Mouse (Mus musculus) kidney, embryonic 16.5 days (tissue): ENCODE results near the gene Tnfrsf13c. TPM values are rescaled to one million over a fixed set of nuclear protein-coding genes. Genes with fewer than 3 reads are reported as not detected.

Experiments
- ATAC-seq: fragments of 200-750 bp; cut with Nextera tagmentation; 2 replicates; pipeline ENCODE4 v1.8.0; 2017; ENCODE audit warnings: moderate TSS enrichment; ENCODE audit not compliant: low FRiP score, low TSS enrichment
- H3K27ac ChIP-seq: fragments of 300-500 bp; sonication (generic); 2 replicates; pipeline ENCODE4 v1.5.1; 2014; ENCODE audit warnings: low read length
- H3K27me3 ChIP-seq: fragments of 300-500 bp; sonication (generic); 2 replicates; pipeline ENCODE4 v1.6.1; 2014; ENCODE audit warnings: low read length, control low read depth, mixed read lengths; ENCODE audit not compliant: insufficient read depth
- H3K36me3 ChIP-seq: fragments of 300-500 bp; sonication (generic); 2 replicates; pipeline ENCODE4 v1.6.1; 2014; ENCODE audit warnings: low read length, control low read depth, mixed read lengths; ENCODE audit not compliant: insufficient read depth
- H3K4me1 ChIP-seq: fragments of 300-500 bp; sonication (generic); 2 replicates; pipeline ENCODE4 v1.6.1; 2014; ENCODE audit warnings: low read length, control low read depth, mixed read lengths; ENCODE audit not compliant: insufficient read depth
- H3K4me2 ChIP-seq: fragments of 300-500 bp; sonication (generic); replicated peaks from 2 replicates; pipeline ENCODE4 v1.6.1; 2014; ENCODE audit warnings: low read depth, low read length
- H3K4me3 ChIP-seq: fragments of 300-500 bp; sonication (generic); 2 replicates; pipeline ENCODE4 v1.5.1; 2014; ENCODE audit warnings: mild to moderate bottlenecking, low read length
- H3K9ac ChIP-seq: fragments of 300-500 bp; sonication (generic); replicated peaks from 2 replicates; pipeline ENCODE4 v1.6.1; 2014; ENCODE audit warnings: low read length
- H3K9me3 ChIP-seq: fragments of 300-500 bp; sonication (generic); 2 replicates; pipeline ENCODE4 v1.6.1; 2016; ENCODE audit warnings: low read length, control low read depth
- WGBS: fragments of 180-500 bp; shearing (Covaris S2); extraction: QIAGEN DNeasy Blood & Tissue Kit; methylation state at CpG from one replicate; pipeline ENCODE4 v1.1.7; 2014; 5-methylcytosine and 5-hydroxymethylcytosine counted together
- polyA plus RNA-seq: library from polyadenylated mRNA; unstranded; fragments of >200 nt; fragmentation: Nextera tagmentation; extraction: Ambion mirVana; gene quantifications from 2 replicates; pipeline ENCODE4 v1.2.1, GENCODE M21; 2015

Tnfrsf13c gene
- polyA plus RNA-seq, 1 experiment from 2014 or later = 0.15 TPM

DNA sequence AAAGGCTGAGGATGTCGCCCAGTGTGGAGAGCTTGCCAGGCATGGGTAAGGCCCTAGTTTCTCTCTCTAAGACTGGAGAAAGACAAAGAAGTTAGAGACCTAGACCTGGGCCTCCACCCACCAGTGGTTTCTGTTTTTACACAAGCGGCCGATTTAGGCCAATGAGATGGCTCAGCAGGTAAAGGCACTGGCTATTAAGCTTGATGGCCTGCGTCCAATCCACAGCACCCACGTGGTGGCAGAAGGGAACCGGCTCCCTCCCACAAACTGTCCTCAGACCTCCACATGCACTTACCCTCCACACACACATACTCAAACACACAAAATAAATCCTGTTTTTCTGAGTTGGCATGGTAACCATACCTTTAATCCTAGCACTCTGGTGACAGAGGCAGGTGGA lies 22.1 kb downstream of the Tnfrsf13c start:
- peaks cover 18% of the 10 kb centered on the region for H3K27me3 ChIP-seq
- no peak overlapping the region for H3K4me2 ChIP-seq
- H3K4me3 ChIP-seq = no peak overlapping the region
- no peak overlapping the region for H3K27ac ChIP-seq
- H3K36me3 ChIP-seq = peaks cover 70% of the 10 kb centered on the region
- H3K9ac ChIP-seq = no peak overlapping the region
- peaks cover 9% of the 10 kb centered on the region for H3K4me1 ChIP-seq
- 69% methylated on average over 6 of the region's 6 CpGs for WGBS
- ATAC-seq = no peak
- no peaks in the 10 kb centered on the region for H3K9me3 ChIP-seq

DNA sequence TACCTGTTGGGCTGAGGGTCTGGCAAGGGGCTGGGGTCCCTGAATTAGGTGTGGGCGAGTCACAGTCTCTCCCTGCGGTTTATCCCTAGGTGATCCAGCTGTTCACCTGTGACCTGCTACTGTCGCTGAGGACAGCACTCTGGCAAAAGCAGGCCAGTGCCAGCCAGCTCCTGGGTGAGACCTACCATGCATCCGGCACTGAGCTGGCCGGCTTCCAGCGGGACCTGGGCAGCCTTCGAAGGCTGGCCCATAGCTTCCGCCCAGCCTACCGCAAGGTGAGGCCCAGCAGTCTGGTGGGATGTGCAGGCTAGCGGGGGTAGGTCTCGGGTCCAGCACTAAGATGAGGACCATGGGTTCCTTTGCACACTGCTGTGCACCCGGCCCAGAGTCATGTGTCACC lies 24.6 kb downstream of the Tnfrsf13c start:
- no peaks in the 10 kb centered on the region for H3K4me1 ChIP-seq
- H3K27me3 ChIP-seq = no peaks in the 10 kb centered on the region
- H3K9me3 ChIP-seq = no peaks in the 10 kb centered on the region
- no peak overlapping the region for H3K9ac ChIP-seq
- 84% methylated on average over 12 of the region's 12 CpGs for WGBS
- no peak overlapping the region for H3K4me3 ChIP-seq
- H3K36me3 ChIP-seq = peaks cover 79% of the 10 kb centered on the region
- no peak overlapping the region for H3K4me2 ChIP-seq
- no peak for ATAC-seq
- no peak overlapping the region for H3K27ac ChIP-seq

DNA sequence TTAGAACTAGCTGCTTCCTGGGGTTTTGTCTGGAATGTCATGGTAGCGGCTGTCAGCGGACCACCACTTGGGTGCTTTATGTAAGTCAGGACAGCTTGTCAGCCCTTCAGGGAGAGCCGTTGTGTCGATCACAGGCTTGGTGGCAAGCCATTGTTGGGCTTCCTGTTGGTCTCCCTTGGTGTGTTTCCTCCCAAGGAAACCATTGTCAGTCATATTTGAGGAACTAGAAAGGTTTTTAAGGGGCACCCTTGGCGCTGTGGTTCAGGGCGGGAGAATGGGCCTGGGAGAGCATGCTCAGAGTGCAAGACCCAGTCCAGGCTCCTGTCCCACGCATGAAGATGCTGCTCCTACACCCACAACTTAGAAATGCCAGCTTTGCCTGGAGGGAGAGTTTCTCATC lies 25.8 kb downstream of the Tnfrsf13c start:
- no peaks in the 10 kb centered on the region for H3K27me3 ChIP-seq
- no peak overlapping the region for H3K27ac ChIP-seq
- no peak overlapping the region for H3K4me3 ChIP-seq
- ATAC-seq = no peak
- no peaks in the 10 kb centered on the region for H3K4me1 ChIP-seq
- H3K9me3 ChIP-seq = no peaks in the 10 kb centered on the region
- peaks cover 82% of the 10 kb centered on the region for H3K36me3 ChIP-seq
- H3K9ac ChIP-seq = no peak overlapping the region
- no peak overlapping the region for H3K4me2 ChIP-seq
- 89% methylated on average over 7 of the region's 7 CpGs for WGBS

DNA sequence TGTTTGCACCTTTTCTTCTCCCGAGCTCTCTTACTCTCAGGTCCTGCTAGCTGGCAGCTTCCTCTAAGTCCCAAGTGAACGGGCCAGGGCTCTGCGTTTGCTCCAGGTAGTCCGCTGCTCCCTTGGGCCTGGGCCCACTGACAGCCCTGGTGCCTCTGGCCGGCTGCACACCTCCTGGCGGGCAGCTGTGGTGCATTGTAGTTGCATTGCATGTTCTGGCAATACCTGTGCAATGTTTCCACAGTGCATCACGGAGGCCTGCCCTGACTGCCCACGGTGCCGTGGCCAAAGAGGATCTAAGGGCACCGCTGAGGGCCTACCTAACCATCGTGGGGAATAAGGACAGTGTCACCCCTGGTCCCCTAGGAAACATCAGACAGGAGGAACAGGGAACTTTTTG lies 26.2 kb downstream of the Tnfrsf13c start:
- H3K27ac ChIP-seq = no peak overlapping the region
- no peak overlapping the region for H3K4me3 ChIP-seq
- 91% methylated on average over 11 of the region's 11 CpGs for WGBS
- no peaks in the 10 kb centered on the region for H3K9me3 ChIP-seq
- no peak overlapping the region for H3K4me2 ChIP-seq
- no peak overlapping the region for H3K9ac ChIP-seq
- no peak for ATAC-seq
- H3K4me1 ChIP-seq = no peaks in the 10 kb centered on the region
- peaks cover 82% of the 10 kb centered on the region for H3K36me3 ChIP-seq
- no peaks in the 10 kb centered on the region for H3K27me3 ChIP-seq

DNA sequence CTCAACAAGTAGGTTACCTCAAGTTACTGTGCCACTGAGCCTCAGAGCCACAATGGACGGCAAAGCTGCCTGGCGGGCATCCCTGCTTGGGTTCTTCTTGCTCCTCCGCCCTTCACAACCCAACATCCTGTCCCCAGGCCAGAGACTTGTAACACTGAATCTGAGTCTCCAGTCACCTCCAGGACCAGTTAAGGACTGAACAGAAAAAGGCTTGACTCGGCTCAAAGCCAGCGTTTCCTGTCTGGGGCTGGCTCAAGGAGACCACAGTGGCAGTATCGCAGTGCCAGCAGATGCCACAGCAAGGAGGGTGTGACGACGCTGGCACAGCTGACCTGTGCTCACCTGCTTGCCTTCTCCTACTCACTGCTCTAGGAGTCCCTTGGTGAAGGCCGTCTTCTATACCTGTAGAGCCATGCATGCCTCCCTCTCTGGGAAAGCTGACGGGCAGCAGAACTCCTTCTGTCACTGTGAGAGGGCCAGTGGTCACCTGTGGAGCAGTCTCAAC lies 26.9 kb downstream of the Tnfrsf13c start:
- Histone ChIP-seq H3K9me3 (no peaks in the 10 kb centered on the region), H3K4me1 (no peaks in the 10 kb centered on the region), H3K27ac (no peak overlapping the region), H3K9ac (no peak overlapping the region), H3K27me3 (no peaks in the 10 kb centered on the region), H3K36me3 (peaks cover 85% of the 10 kb centered on the region), H3K4me3 (no peak overlapping the region), H3K4me2 (no peak overlapping the region)
- WGBS = 90% methylated on average over 10 of the region's 10 CpGs
- ATAC-seq = no peak

DNA sequence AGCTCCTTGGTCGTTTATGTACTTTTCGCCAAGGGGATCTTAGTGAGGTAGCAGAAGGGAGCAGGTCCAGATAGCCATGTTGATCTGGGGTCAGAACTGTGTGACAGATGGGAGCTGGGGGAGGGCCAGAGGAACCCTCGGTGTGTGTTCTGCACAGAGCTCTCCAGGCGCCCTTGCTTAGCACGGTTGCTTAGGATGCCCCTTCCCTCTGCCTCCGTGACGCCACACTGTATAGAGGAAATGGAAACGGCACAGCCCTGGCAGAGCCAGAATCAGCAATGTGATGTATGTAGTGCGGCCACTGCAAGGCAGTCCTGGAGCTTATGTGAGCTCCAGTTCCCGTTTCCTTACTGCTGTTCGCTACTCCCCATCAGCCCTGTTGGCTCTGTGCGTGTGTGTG lies 27.9 kb downstream of the Tnfrsf13c start:
- Histone ChIP-seq H3K27me3 (no peaks in the 10 kb centered on the region), H3K9ac (no peak overlapping the region), H3K4me1 (no peaks in the 10 kb centered on the region), H3K4me3 (no peak overlapping the region), H3K27ac (no peak overlapping the region), H3K9me3 (no peaks in the 10 kb centered on the region), H3K36me3 (peaks cover 80% of the 10 kb centered on the region), H3K4me2 (no peak overlapping the region)
- no peak for ATAC-seq
- 84% methylated on average over 12 of the region's 12 CpGs for WGBS

DNA sequence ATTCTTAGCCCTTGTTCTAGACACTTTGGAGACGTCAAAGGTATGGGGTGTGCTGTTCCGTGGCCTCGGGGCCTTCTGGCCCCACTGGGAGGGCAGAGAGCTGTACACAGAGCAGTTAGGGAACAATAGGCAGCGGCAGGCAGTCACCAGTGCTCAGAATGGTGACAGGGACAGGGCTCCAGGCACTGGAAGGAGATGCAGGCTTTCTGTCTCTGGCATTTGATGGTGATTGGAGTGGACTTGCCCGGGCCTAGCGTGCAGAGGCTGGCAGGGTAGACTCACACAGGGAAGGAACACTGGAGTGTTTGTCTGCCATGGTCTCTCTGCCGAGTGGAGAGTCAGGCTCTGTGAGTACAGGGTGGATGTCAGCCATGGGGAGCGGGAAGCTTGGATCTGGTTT lies 31.6 kb downstream of the Tnfrsf13c start:
- H3K27me3 ChIP-seq = no peaks in the 10 kb centered on the region
- H3K27ac ChIP-seq = no peak overlapping the region
- 90% methylated on average over 8 of the region's 8 CpGs for WGBS
- H3K4me1 ChIP-seq = no peaks in the 10 kb centered on the region
- H3K4me3 ChIP-seq = no peak overlapping the region
- no peak for ATAC-seq
- no peak overlapping the region for H3K4me2 ChIP-seq
- no peak overlapping the region for H3K9ac ChIP-seq
- peaks cover 2% of the 10 kb centered on the region; the same call in 1 of the 2 replicates for H3K9me3 ChIP-seq
- peaks cover 61% of the 10 kb centered on the region for H3K36me3 ChIP-seq

DNA sequence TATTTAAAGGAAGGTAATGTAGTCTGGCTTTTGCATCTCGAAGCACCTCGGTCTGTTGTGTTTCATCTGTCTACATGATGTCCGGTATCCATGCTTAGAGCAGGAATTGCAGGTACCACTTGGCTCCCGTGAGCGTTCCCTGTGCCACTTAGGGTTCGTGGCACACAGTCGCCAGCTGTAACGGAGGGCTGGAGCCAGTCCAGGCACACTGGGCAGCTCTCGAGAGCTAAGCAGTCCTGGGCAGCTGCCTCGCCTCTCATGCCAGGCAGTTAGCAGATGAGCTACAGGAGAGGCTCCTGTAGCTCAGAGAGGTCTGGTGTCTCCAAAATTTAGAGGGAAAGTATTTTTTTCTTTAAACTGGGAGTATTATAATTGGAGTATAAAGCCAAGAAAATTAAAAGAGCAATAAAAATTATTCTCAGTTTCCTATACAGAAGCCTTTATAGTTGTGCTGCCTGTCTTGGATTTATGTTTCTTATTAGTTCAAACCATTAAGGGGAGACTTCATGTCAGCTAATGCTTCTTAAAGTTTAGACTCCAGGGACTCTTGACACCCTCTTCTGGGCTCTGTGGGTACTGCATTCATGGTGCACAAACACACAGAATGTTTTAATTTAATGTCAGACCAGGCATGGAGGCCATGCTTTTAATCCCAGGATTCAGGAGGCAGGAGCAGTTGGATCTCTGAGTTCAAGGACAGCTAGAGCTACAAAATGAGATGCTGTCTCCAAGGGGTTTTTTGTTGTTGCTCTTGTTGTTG lies 35.5 kb downstream of the Tnfrsf13c start:
- H3K36me3 ChIP-seq = peaks cover 59% of the 10 kb centered on the region
- whole genome bisulfite sequencing = 96% methylated on average over 10 of the region's 10 CpGs
- no peak for ATAC-seq

DNA sequence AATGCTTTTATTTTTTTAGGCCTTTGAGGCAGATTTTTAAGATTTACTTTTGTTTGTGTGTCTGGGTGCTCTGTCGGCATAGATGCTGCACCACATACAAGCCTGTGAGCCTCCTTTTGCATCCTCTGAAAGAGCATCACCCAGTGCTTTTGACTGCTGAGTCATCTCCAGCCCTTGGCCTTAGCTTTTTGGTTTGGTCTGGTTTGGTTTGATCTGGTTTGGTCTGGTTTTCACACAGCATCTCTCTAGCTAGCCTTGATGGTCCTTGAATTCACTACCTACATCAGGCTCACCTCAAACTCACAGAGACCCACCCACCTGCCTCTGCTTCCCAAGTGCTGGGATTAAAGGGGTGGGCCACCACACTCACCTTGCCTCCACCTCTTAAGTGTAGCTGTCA lies 36.2 kb downstream of the Tnfrsf13c start:
- peaks cover 2% of the 10 kb centered on the region; the same call in 1 of the 2 replicates for H3K9me3 ChIP-seq
- WGBS = 61% methylated on average over 1 of the region's 1 CpGs
- no peak overlapping the region for H3K9ac ChIP-seq
- H3K36me3 ChIP-seq = peaks cover 58% of the 10 kb centered on the region
- no peaks in the 10 kb centered on the region for H3K27me3 ChIP-seq
- no peak overlapping the region for H3K4me2 ChIP-seq
- ATAC-seq = no peak
- H3K4me3 ChIP-seq = no peak overlapping the region
- no peak overlapping the region for H3K27ac ChIP-seq
- H3K4me1 ChIP-seq = 0 out of 2 replicates have a peak, but pooled peaks cover 16% of the 10 kb centered on the region

More for the DNA sequence above, 35.5 kb downstream of the Tnfrsf13c start:
- H3K4me3 ChIP-seq = no peak overlapping the region
- H3K9ac ChIP-seq = no peak overlapping the region
- no peak overlapping the region for H3K4me2 ChIP-seq
- peaks cover 2% of the 10 kb centered on the region; the same call in 1 of the 2 replicates for H3K9me3 ChIP-seq
- H3K27me3 ChIP-seq = no peaks in the 10 kb centered on the region
- no peak overlapping the region for H3K27ac ChIP-seq
- 0 out of 2 replicates have a peak, but pooled peaks cover 15% of the 10 kb centered on the region for H3K4me1 ChIP-seq

DNA sequence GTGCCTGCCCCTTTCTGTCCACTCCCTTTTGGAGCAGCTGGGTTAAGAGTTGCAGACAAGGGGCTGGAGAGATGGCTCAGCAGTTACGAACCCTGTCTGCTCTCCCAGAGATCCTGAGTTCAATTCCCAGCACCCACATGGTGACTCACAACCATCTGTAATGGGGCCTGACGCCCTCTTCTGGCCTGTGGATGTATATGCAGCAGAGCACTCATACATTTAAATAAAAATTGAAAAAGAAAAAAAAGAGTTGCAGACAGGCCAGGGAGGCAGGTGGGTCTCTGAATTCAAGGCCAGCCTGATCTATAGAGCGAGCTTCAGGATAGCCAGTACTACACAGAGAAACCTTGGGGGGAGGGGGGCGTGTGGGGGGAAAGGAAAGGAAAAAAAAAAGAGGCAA lies 36.8 kb downstream of the Tnfrsf13c start:
- no peaks in the 10 kb centered on the region for H3K27me3 ChIP-seq
- H3K9me3 ChIP-seq = peaks cover 4% of the 10 kb centered on the region
- WGBS = 88% methylated on average over 4 of the region's 4 CpGs
- no peak for ATAC-seq
- H3K36me3 ChIP-seq = peaks cover 57% of the 10 kb centered on the region
- H3K9ac ChIP-seq = no peak overlapping the region
- H3K4me1 ChIP-seq = 0 out of 2 replicates have a peak, but pooled peaks cover 16% of the 10 kb centered on the region
- no peak overlapping the region for H3K27ac ChIP-seq
- H3K4me2 ChIP-seq = no peak overlapping the region
- H3K4me3 ChIP-seq = no peak overlapping the region
